Mouse (Mus musculus) spleen, postnatal 0 days (tissue): ENCODE results near the gene Gm45711. TPM values are rescaled to one million over a fixed set of nuclear protein-coding genes. Genes with fewer than 3 reads are reported as not detected.

Experiments used
- polyA plus RNA-seq: library from polyadenylated mRNA; unstranded; fragments of >200 nt; fragmentation: Nextera tagmentation; extraction: Ambion mirVana; gene quantifications from 2 replicates; pipeline ENCODE4 v1.2.1, GENCODE M21; 2015

Gene Gm45711
- polyA plus RNA-seq, result not detected in 2 replicates

DNA sequence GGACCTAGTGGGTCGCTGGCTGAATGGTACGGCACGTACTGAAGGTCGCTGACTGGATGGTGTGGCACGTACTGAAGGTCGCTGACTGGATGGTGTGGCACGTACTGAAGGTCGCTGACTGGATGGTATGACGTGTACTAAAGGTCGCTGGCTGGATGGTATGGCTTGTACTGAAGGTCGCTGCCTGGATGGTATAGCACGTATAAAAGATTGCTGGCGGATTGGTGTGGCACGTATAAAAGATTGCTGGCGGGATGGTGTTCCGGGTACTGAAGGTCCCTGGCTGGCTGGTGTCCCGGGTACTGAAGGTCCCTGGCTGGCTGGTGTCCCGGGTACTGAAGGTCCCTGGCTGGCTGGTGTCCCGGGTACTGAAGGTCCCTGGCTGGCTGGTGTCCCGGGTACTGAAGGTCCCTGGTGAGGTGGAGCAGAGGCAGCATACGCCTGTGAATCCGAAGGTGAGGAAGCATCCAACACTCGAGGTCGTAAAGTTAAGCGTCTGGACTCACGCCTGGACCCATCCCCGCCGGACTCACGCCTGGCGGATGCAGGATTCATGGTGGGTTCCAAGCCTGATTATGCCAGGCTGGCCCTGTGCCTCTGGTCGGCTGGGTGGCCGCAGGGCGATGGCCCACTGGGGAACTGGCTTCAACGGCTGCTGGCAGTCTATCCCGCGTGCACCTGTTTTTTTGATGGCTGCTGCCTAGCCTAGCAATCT lies at the start of gene Gm45711, which contains the start of gene Cmtm1:
Gm45711 (minus strand) TSS at position 641 of the 715 bp plus-strand sequence.
Cmtm1 (minus strand) TSS at position 705 of the 715 bp plus-strand sequence.

DNA sequence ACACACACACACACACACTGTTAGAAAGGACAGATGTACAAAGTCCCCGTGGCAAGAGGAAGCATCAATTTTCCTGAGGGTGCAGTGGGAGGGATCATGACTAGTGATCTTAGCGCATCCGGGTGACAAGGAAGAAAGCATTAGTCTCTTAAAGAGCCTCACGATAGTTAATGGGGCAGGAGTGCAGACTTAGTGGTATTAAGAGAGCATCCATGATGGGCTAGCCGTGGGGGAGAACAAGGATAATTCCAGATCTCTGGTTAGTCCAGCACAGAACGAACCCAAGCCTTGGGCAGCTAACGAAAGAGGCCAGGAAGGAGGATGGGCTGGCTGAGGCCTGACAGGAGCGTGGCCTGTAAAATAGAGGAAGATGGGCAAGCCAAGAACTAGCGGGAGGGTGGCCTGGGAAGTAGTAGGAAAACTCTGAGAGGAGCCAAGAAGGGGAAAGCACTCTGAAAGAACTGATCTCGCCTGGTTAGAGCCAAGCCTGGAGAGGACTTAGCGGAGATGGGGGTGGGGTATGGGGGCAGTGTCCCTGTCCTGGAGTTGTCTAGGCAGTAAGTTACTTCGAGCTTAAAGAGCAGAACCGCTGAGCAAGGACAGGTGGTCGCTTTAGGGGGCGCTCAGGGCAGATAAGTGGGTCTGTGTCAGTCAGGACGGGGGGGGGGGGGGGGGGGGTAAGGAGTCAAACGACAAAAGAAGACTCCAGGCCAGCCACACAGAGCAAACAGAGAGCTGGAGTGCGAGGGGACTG lies 29.5 kb upstream of the Gm45711 start, which contains the start of gene Cmtm3:
Cmtm3 (plus strand) TSS at position 182 of the 754 bp plus-strand sequence.

DNA sequence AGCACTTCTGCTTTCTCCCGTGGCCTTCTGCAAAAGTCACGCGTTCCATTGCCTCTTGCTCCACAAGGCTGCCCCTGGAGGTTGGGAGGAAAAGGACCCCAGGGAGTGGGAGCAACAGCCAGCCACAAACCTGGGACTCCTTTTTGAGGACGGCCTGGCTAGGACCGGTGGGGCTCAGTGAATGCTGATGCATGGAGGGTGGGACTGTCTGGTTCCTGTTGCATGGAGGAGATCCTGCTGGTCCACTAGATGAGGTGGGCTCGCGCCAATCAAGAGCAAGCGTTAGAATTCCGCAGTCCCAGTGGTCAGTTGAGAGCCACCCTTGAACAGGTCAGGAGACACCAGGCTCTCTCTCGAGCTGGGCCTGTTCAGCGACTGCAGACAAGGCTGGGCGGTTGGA lies 12.0 kb upstream of the Gm45711 start, which contains the start of gene Cmtm2b:
Cmtm2b (plus strand) TSS at position 301 of the 400 bp plus-strand sequence.

DNA sequence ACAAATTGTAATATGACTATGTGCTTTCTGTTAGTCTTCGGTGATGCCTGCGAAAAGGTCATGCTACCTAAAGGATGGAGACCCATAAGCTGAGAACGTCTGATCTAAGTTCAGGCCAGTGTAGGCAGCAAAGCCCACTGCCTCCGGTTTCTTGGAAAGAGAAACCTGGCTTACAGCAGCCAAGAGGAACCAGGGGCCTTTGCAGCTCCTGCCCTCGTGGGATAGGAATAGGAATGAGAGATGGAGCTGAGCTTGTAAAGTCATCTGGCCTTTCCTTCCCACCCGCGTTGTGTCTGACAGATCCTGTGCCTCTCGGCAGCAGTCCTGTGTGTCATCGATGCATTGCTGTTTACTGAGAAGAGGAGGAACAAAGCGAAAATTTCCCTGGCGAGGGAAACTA lies 11.4 kb upstream of the Gm45711 start, which contains the start of gene Gm11020:
Gm11020 (plus strand) TSS at position 301 of the 400 bp plus-strand sequence.

DNA sequence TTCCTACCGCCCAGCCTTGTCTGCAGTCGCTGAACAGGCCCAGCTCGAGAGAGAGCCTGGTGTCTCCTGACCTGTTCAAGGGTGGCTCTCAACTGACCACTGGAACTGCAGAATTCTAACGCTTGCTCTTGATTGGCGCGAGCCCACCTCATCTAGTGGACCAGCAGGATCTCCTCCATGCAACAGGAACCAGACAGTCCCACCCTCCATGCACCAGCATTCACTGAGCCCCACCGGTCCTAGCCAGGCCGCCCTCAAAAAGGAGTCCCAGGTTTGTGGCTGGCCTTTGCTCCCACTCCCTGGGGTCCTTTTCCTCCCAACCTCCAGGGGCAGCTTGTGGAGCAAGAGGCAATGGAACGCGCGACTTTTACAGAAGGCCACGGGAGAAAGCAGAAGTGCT lies 16.8 kb downstream of the Gm45711 start, which contains the start of gene Cmtm2a:
Cmtm2a (minus strand) TSS at position 101 of the 400 bp plus-strand sequence.

DNA sequence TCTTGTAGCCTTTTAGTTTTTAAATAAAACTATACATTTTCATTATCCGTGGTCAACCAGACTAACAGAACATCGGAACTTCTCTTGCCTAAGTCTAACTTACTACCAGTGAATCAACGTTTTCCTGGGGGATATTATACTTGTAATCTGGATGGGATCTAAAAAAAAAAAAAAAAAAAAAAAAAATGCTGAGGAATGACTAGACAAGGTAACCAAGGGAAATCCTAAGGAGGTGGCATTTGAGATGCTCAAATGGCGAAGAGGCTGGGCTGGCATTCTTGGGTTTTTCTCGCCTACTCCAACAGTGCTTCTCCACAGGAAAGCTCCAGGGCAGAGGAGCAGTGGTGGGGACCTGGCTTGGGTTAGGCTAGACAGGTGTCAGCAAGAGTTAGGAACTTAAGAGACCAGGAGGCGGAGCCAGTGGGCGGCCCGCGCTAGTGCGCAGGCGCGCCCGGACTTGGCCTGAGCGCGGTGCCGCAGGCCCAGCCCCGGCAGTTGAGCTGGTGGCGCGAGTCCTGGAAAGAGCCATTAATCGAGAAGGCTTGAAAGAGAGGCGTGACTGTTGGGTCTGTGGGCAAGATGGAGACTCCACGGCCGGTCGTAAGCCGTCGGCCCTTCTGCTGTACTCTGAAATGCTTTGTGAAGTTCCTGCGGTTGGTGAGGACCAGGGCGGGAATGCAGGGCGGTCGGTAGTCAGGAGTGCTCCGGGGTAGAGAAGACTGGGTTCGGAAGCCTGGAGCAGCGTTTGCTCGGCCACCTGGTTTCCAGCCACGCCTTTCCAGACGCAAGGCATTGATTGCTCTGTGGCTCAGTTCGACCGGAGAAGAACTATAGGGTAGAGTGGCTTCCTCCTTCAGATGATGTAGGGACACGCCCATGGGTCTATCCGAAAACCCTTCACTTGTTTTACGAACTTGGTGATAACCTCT lies 59.2 kb downstream of the Gm45711 start, which contains the start of gene Cklf:
Cklf (plus strand) TSS at position 423 of the 929 bp plus-strand sequence.

DNA sequence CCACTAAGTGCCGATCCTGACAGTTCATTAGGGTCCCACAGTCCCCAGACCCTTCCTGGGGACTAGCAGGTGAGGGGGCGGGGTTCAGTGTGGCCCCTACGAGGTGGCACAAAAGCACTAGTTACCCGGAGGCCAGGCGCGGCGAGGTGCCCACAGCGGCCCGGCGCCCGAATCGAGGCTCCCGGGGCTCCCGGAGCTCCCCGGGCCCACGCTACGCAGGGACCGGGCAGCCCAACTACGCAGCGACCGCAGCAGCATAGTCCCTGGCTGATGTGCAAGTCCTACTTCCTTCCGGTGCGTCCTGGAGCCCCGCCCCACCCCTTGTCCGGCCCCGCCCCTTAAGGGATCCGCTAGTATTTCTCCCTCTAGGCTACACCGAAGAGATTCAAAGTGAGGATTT lies 61.6 kb downstream of the Gm45711 start, which contains the start of gene Tk2:
Tk2 (minus strand) TSS at position 283 of the 400 bp plus-strand sequence.

Other genes with a start within 250 kb of the Gm45711 start
- gene Cdh5, start 208.5 kb downstream of the Gm45711 start, polyA plus RNA-seq, result 16.3 and 20.6 TPM in 2 replicates
- 0.35 and 0.40 TPM in 2 replicates for gene Bean1, start 139.6 kb downstream of the Gm45711 start, polyA plus RNA-seq
- gene Tk2, start 61.5 kb downstream of the Gm45711 start, polyA plus RNA-seq, result 15.1 and 20.3 TPM in 2 replicates
- gene Cklf, start 59.2 kb downstream of the Gm45711 start, polyA plus RNA-seq, result 40.6 and 41.4 TPM in 2 replicates
- gene Cmtm2a, start 16.9 kb downstream of the Gm45711 start, polyA plus RNA-seq, result not detected in 2 replicates
- gene Cmtm1, start 64 bp upstream of the Gm45711 start, polyA plus RNA-seq, result not detected in 2 replicates
- not detected in 2 replicates for gene Gm11020, start 11.5 kb upstream of the Gm45711 start, polyA plus RNA-seq
- not detected in 2 replicates for gene Cmtm2b, start 12.1 kb upstream of the Gm45711 start, polyA plus RNA-seq
- gene Cmtm3, start 29.3 kb upstream of the Gm45711 start, polyA plus RNA-seq, result 44.0 and 60.1 TPM in 2 replicates
- gene Cmtm4, start 85.7 kb upstream of the Gm45711 start, polyA plus RNA-seq, result 0.83 and 1.1 TPM in 2 replicates
- 18.4 and 21.2 TPM in 2 replicates for gene Dync1li2, start 133.0 kb upstream of the Gm45711 start, polyA plus RNA-seq
- 0.05 and 0.06 TPM in 2 replicates for gene Terb1, start 199.8 kb upstream of the Gm45711 start, polyA plus RNA-seq
- 40.8 and 41.6 TPM in 2 replicates for gene Nae1, start 224.6 kb upstream of the Gm45711 start, polyA plus RNA-seq
- 1.2 and 1.7 TPM in 2 replicates for gene Car7, start 224.6 kb upstream of the Gm45711 start, polyA plus RNA-seq